Mouse (Mus musculus) frontal cortex, adult 2 months (tissue): Measurements from ENCODE around the gene Nkapd1. TPM values are rescaled to one million over a fixed set of nuclear protein-coding genes. Genes with fewer than 3 reads are reported as not detected.

ENCODE experiments used
- polyA plus RNA-seq: library from polyadenylated mRNA; depleted of rRNA; stranded (reverse); fragments of >200 nt; gene quantifications from 2 replicates; pipeline ENCODE4 v1.2.3, GENCODE M21; 2012; rRNA removed

Gene Nkapd1
- polyA plus RNA-seq, 1 experiment, result 15.0 TPM

Other genes with a start within 250 kb of the Nkapd1 start
- gene Plet1, start 122.9 kb downstream of the Nkapd1 start, polyA plus RNA-seq, result 0.58 and 0.90 TPM in 2 replicates
- gene Pts, start 88.7 kb downstream of the Nkapd1 start, polyA plus RNA-seq, result 73.9 and 76.7 TPM in 2 replicates
- gene Il18, start 62.6 kb downstream of the Nkapd1 start, polyA plus RNA-seq, result 55.8 and 70.2 TPM in 2 replicates
- gene Bco2, start 62.3 kb downstream of the Nkapd1 start, polyA plus RNA-seq, result 4.0 and 4.3 TPM in 2 replicates
- gene Tex12, start 56.1 kb downstream of the Nkapd1 start, polyA plus RNA-seq, result not detected in 2 replicates
- 150 and 156 TPM in 2 replicates for gene Sdhd, start 13.7 kb downstream of the Nkapd1 start, polyA plus RNA-seq
- 400 and 414 TPM in 2 replicates for gene Timm8b, start 13.6 kb downstream of the Nkapd1 start, polyA plus RNA-seq
- gene Pih1d2, start 143 bp downstream of the Nkapd1 start, polyA plus RNA-seq, result 3.6 and 5.3 TPM in 2 replicates
- gene Dlat, start 42.3 kb upstream of the Nkapd1 start, polyA plus RNA-seq, result 39.1 and 54.1 TPM in 2 replicates
- 35.7 and 41.8 TPM in 2 replicates for gene Dixdc1, start 122.1 kb upstream of the Nkapd1 start, polyA plus RNA-seq
- gene 2310030G06Rik, start 129.1 kb upstream of the Nkapd1 start, polyA plus RNA-seq, result 3.3 and 3.8 TPM in 2 replicates
- gene Cryab, start 133.9 kb upstream of the Nkapd1 start, polyA plus RNA-seq, result 141 and 186 TPM in 2 replicates
- 2.2 and 2.6 TPM in 2 replicates for gene Hspb2, start 134.9 kb upstream of the Nkapd1 start, polyA plus RNA-seq
- 5.5 and 6.2 TPM in 2 replicates for gene Fdxacb1, start 150.8 kb upstream of the Nkapd1 start, polyA plus RNA-seq
- gene Alg9, start 157.6 kb upstream of the Nkapd1 start, polyA plus RNA-seq, result 22.5 and 23.5 TPM in 2 replicates
- gene 1110032A03Rik, start 158.1 kb upstream of the Nkapd1 start, polyA plus RNA-seq, result 80.4 and 90.8 TPM in 2 replicates
- gene Ppp2r1b, start 227.8 kb upstream of the Nkapd1 start, polyA plus RNA-seq, result 14.0 and 16.8 TPM in 2 replicates